Mouse (Mus musculus) E14TG2a.4 (cell line): ENCODE data around the gene Slc6a4.
A peak's percentile ranks its signal among the peaks of the same experiment; 100 is the strongest.
"Not testable (repeated sequence)": the region's sequence is repeated elsewhere in the genome, so short reads cannot be mapped to it uniquely, and the experiment has no call there.

Experiments used
- H3K27me3 ChIP-seq: 2 replicates; pipeline ENCODE4 v1.6.1; 2014; ENCODE audit warnings: low read length, control low read depth; ENCODE audit not compliant: insufficient read depth
- H3K36me3 ChIP-seq: 2 replicates; pipeline ENCODE4 v1.6.1; 2014; ENCODE audit warnings: low read length, control low read depth; ENCODE audit not compliant: insufficient read depth
- H3K4me1 ChIP-seq: replicated peaks from 2 replicates; pipeline ENCODE4 v1.6.1; 2014; ENCODE audit warnings: low read depth, low read length, control low read depth
- H3K4me3 ChIP-seq: replicated peaks from 2 replicates; pipeline ENCODE4 v1.5.1; 2014; ENCODE audit warnings: mild to moderate bottlenecking, low read length
- H3K9me3 ChIP-seq: 2 replicates; pipeline ENCODE4 v1.6.1; 2014; ENCODE audit warnings: low read length, control low read depth
- CTCF ChIP-seq: conservative IDR thresholded peaks from 2 replicates; pipeline ENCODE4 v1.5.1; 2014; ENCODE audit warnings: low read length
- NANOG ChIP-seq: IDR thresholded peaks from 2 replicates; pipeline ENCODE4 v1.6.1; 2014; ENCODE audit warnings: borderline replicate concordance, low read length, mixed read lengths
- POU5F1 ChIP-seq: IDR thresholded peaks from 2 replicates; pipeline ENCODE4 v1.6.1; 2014; ENCODE audit warnings: low read length, borderline replicate concordance

Slc6a4 gene

DNA sequence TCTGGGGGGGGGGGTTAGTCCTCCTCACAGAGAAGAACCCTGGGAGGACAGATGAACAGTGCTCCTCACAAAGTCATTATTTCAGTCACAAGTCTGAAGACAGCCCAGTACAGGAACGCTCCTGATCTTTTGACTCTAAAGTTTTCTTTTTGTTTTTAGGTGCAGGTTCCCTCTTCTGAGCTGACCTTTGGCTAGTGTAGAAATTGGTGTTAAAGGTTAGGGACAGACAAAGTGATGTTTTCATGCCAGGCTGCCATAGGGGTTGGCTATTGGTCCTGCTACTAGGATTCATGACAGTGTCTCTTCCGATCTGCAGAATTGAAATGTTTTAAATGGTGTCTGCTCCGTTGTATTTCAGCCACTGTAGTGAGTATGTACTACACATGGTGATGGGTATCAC is 29.8 kb downstream of the Slc6a4 start:
- Histone ChIP-seq H3K4me3 (no peak overlapping the region), H3K4me1 (no peaks in the 10 kb centered on the region), H3K27me3 (peaks cover 4% of the 10 kb centered on the region; the same call in 1 of the 2 replicates), H3K9me3 (no peaks in the 10 kb centered on the region), H3K36me3 (no peaks in the 10 kb centered on the region)
- no peak for TF ChIP-seq NANOG
- TF ChIP-seq POU5F1 = no peak
- no peak for TF ChIP-seq CTCF

DNA sequence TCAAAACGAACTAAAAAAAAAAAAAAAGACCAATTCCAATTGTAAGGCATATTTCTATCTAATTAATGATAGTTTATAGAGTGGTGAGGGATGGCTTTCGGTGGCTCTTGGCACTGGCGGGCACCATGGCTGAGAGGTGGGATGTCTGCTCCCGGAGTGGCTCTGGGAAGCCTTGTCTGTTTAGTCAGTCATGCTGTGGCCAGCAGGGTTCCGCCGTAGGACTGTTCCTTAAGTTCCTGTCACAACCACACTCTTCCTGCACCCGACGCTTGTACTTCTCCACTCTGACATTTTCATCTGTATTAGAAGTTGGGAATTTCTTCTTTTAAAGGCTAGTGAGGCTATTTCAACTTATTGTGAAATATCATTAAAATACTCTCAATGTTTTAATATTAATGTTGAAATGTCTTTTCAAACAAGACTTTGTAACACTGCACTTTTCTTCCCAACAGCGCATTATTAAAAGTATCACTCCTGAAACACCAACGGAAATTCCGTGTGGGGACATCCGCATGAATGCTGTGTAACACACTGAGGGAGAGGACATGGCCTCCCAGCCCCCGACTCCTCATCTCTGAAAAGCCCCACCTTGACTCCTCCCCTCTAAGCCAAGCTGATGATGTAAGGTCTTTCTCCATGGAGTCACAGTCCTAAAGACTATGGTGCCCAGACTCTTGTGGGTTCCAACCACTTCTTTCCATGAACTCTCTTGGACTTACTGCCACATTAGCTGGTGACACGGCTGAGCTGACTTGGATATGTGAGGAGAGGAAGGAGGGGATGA is 32.9 kb downstream of the Slc6a4 start:
- Histone ChIP-seq H3K4me1 (no peaks in the 10 kb centered on the region), H3K36me3 (no peaks in the 10 kb centered on the region), H3K9me3 (no peaks in the 10 kb centered on the region), H3K27me3 (no peaks in the 10 kb centered on the region), H3K4me3 (no peak overlapping the region)
- TF ChIP-seq CTCF (no peak), POU5F1 (no peak), NANOG (no peak)

DNA sequence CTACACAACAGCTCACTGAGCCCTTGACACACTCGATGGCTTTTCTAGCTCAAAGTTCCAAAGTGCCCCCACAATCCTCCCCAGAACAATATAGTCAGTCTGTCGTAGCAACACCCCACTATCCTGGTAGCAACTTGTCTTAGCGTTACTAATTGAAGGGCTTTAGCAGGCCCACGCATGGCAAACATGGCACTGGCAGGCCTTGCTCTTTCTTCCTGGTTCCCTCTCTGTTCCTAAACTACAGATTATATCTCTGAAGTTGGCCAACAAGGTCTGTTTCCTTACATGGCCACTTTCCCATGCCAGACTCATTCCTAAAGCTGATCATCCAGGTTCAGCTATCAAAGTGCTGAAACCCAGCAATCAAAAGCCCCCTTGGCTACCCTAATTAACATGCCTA is 43.5 kb downstream of the Slc6a4 start:
- H3K27me3 ChIP-seq = peaks cover 4% of the 10 kb centered on the region; the same call in 1 of the 2 replicates
- H3K36me3 ChIP-seq = peaks cover 21% of the 10 kb centered on the region
- H3K9me3 ChIP-seq = no peaks in the 10 kb centered on the region
- H3K4me3 ChIP-seq = no peak overlapping the region
- TF ChIP-seq NANOG (no peak), POU5F1 (no peak), CTCF (no peak)
- H3K4me1 ChIP-seq = no peaks in the 10 kb centered on the region

DNA sequence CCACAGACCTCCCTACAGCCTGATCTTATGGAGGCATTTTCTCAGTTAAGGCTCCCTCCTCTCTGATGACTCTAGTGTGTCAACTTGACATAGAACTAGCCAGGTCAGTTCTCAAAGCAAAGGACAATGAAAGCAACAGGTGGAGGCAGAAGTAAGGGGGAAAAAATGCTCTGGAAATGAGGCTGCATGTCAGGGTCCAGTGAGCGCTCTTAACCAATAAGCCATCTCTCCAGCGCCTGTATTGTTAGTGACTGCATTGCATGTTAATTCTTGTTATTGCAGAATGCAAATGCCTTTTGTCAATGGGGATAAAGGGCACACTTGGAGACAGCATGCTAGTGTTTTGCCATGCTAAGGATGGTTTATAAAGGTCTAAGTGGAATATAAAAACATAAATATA is 44.4 kb downstream of the Slc6a4 start:
- TF ChIP-seq NANOG (no peak), POU5F1 (no peak), CTCF (no peak)
- no peaks in the 10 kb centered on the region for H3K4me1 ChIP-seq
- peaks cover 29% of the 10 kb centered on the region for H3K36me3 ChIP-seq
- H3K27me3 ChIP-seq = peaks cover 3% of the 10 kb centered on the region; the same call in 1 of the 2 replicates
- no peaks in the 10 kb centered on the region for H3K9me3 ChIP-seq
- H3K4me3 ChIP-seq = no peak overlapping the region

DNA sequence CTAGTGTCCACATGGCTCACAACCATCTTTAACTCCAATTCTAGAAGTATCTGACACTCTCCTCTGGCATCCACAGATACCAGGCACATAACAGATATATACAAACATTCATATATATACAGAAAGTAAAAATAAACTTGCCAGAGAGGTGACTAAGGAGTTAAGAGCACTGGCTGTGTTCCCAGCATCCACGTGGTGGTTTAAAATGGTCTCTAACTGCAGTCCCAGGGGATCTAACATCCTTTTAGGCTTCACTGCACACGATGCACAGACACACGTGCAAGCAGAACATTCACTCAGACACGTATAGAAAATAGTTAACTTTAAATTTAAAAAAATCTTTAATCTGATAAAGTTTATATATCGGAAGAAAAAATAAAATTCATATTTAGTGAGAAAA is 63.5 kb downstream of the Slc6a4 start:
- Histone ChIP-seq H3K27me3 (no peaks in the 10 kb centered on the region), H3K4me3 (no peak overlapping the region), H3K9me3 (no peaks in the 10 kb centered on the region), H3K4me1 (peaks cover 21% of the 10 kb centered on the region), H3K36me3 (peaks cover 17% of the 10 kb centered on the region)
- no peak for TF ChIP-seq NANOG
- TF ChIP-seq CTCF = no peak
- TF ChIP-seq POU5F1 = no peak

DNA sequence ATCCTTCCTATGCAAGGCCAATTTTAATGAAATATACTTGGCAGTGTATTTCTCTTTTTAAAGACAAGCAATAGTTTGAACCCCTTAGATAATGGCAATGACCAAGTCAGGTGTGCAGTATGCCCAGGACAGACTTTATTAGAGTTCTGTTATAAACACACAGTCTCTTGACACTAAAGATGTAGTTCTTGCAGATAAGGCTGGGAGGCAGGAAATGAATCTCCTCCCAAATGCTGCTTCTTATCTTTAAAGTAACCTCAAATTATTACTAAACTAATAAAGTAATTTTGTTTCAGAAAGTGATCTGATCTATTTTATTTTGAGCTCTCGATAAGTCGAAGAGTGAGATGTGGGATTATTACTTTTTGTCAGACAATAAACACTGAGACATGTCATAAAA is 65.0 kb downstream of the Slc6a4 start:
- no peak for TF ChIP-seq NANOG
- TF ChIP-seq CTCF = no peak
- no peak for TF ChIP-seq POU5F1

DNA sequence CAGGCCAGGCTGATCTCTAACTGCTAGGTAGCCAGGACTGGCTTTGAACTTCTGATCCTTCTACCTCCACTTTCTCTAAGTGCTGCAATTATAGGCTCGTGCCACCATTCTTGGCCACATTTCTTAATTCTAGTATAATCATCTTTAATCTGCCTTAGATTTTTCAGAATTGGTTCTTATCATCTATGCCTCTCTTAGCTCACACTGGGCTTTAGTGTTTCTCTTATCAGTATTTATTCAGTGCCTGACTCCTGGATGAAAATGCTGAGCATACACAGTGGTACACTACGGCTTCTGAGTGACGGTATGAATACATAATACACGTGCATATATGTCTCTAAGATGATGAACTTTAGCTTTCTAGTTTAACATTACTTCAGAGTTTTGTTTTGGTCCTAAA is 70.4 kb downstream of the Slc6a4 start:
- Histone ChIP-seq H3K4me3 (no peak overlapping the region), H3K36me3 (peaks cover 52% of the 10 kb centered on the region), H3K4me1 (peaks cover 30% of the 10 kb centered on the region), H3K9me3 (no peaks in the 10 kb centered on the region), H3K27me3 (no peaks in the 10 kb centered on the region)
- TF ChIP-seq CTCF (no peak), POU5F1 (no peak), NANOG (no peak)

More for the DNA sequence above, 65.0 kb downstream of the Slc6a4 start:
- peaks cover 25% of the 10 kb centered on the region for H3K4me1 ChIP-seq
- H3K9me3 ChIP-seq = no peaks in the 10 kb centered on the region
- H3K27me3 ChIP-seq = no peaks in the 10 kb centered on the region
- H3K4me3 ChIP-seq = no peak overlapping the region
- peaks cover 20% of the 10 kb centered on the region for H3K36me3 ChIP-seq

DNA sequence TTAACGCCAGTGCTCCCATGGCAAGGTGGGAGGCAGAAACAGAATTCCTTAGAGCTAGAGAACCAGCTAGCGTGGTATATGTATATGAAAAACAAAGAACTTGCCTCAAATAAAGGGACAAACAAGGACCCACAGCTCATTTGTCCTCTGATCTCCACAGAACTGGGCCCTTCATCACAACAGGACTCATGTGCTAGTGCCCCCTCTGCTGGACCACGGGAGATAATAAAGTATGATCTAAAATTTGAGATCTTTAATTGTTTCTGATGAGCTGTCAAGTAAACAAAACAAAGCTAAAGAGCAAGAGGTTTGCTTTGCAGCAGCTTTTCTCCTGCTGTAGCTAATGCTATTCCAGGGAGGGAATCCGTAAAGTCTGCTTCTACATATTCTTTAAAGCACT is 72.3 kb downstream of the Slc6a4 start:
- H3K4me1 ChIP-seq = peaks cover 16% of the 10 kb centered on the region
- H3K36me3 ChIP-seq = peaks cover 67% of the 10 kb centered on the region
- H3K27me3 ChIP-seq = no peaks in the 10 kb centered on the region
- no peak for TF ChIP-seq POU5F1
- TF ChIP-seq NANOG = no peak
- TF ChIP-seq CTCF = no peak; the same call in 1 of the 2 replicates
- no peak overlapping the region for H3K4me3 ChIP-seq
- H3K9me3 ChIP-seq = no peaks in the 10 kb centered on the region

DNA sequence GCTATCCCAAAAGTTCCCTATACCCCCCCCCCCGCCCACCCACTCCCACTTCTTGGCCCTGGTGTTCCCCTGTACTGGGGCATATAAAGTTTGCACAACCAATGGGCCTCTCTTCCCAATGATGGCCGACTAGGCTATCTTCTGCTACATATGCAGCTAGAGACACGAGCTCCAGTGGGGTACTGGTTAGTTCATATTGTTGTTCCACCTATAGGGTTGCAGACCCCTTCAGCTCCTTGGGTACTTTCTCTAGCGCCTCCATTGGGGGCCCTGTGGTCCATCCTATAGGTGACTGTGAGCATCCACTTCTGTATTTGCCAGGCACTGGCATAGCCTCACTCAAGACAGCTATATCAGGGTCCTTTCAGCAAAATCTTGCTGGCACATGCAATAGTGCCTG is 78.9 kb downstream of the Slc6a4 start:
- peak overlapping the region; percentile 93 for H3K4me3 ChIP-seq
- peaks cover 11% of the 10 kb centered on the region for H3K4me1 ChIP-seq
- not testable (repeated sequence) for H3K9me3 ChIP-seq, H3K27me3 ChIP-seq
- H3K36me3 ChIP-seq = peaks cover 41% of the 10 kb centered on the region
